In genomic region chr8:95254564-95255434, GRCm38 (mm10) we compare ENCODE assay signal across 8 mouse cellular contexts. TPM values are rescaled to one million over a fixed set of nuclear protein-coding genes. Genes with fewer than 3 reads are reported as not detected.
DNase-seq lines count a peak whose midpoint lies in the region; ATAC-seq lines count a peak whose summit lies in the region.

No protein-coding gene starts in this region.

- H3K36me3 ChIP-seq in hindbrain, embryonic 15.5 days, result no peaks in the 10 kb centered on the region

- peaks cover 3% of the 10 kb centered on the region; the same call in 1 of the 2 replicates for H3K4me1 ChIP-seq in hindbrain, embryonic 15.5 days (replicated peaks)

- peak overlapping the region; percentile 32 for H3K4me3 ChIP-seq in hindbrain, embryonic 15.5 days

- H3K9me3 ChIP-seq in hindbrain, embryonic 15.5 days, result no peaks in the 10 kb centered on the region

- DNase-seq in R1 (ENCODE audit: low read depth, low spot score), result peak; percentile 98
- peak; percentile 93 to 98 for DNase-seq in cerebellum, postnatal 25 days
- DNase-seq in frontal cortex, postnatal 36 days (ENCODE audit: low spot score in 2 of 2), result peak; percentile 96 to 99
- peak; percentile 93 for DNase-seq in left cerebral cortex, adult 11 months (ENCODE audit: low spot score)
- peak; percentile 92 to 97 for DNase-seq in lung, postnatal 4 days
- DNase-seq in right cerebral cortex, adult 18-20 months, result peak; percentile 95
- peak; percentile 95 for DNase-seq in urinary bladder, postnatal 10 days (ENCODE audit: low spot score)

- no peaks in the 10 kb centered on the region for H3K27me3 ChIP-seq in hindbrain, embryonic 15.5 days

- H3K9ac ChIP-seq in hindbrain, embryonic 15.5 days, result peak overlapping the region; percentile 39

- 22% methylated on average over 16 of the region's 16 CpGs for WGBS in hindbrain, embryonic 15.5 days

- H3K27ac ChIP-seq in hindbrain, embryonic 15.5 days (replicated peaks), result peak overlapping the region; percentile 45; the same call in 1 of the 2 replicates

- peak overlapping the region; percentile 67 for H3K4me2 ChIP-seq in hindbrain, embryonic 15.5 days

- peak; percentile 92 for ATAC-seq in hindbrain, embryonic 15.5 days (ENCODE audit: low FRiP score, low read depth)

RNA-seq across cellular contexts. Expression of gene Cngb1, which starts 51.6 kb away (rescaled TPM):
- 0.43 TPM in 2 replicates for polyA plus RNA-seq in hindbrain, embryonic 15.5 days (2015; fragmentation: Nextera tagmentation; extraction: Ambion mirVana)

RNA-seq across cellular contexts. Expression of gene Kifc3, which starts 52.2 kb away (rescaled TPM):
- 26.5 and 30.2 TPM in 2 replicates for polyA plus RNA-seq in hindbrain, embryonic 15.5 days (2015; fragmentation: Nextera tagmentation; extraction: Ambion mirVana)

RNA-seq across cellular contexts. Expression of gene Tepp, which starts 55.6 kb away (rescaled TPM):
- 2.3 and 3.6 TPM in 2 replicates for polyA plus RNA-seq in hindbrain, embryonic 15.5 days (2015; fragmentation: Nextera tagmentation; extraction: Ambion mirVana)

Comparison
In these comparisons a context has a peak if more than half of its experiments do, and no peak if none do; other contexts are left out.
1. Peak in every context shown above with its lines: DNase-seq, ATAC-seq, H3K4me3 ChIP-seq and H3K27ac ChIP-seq.